Mouse (Mus musculus): ENCODE measurements around the gene Ccdc142.

Ccdc142 gene

DNA sequence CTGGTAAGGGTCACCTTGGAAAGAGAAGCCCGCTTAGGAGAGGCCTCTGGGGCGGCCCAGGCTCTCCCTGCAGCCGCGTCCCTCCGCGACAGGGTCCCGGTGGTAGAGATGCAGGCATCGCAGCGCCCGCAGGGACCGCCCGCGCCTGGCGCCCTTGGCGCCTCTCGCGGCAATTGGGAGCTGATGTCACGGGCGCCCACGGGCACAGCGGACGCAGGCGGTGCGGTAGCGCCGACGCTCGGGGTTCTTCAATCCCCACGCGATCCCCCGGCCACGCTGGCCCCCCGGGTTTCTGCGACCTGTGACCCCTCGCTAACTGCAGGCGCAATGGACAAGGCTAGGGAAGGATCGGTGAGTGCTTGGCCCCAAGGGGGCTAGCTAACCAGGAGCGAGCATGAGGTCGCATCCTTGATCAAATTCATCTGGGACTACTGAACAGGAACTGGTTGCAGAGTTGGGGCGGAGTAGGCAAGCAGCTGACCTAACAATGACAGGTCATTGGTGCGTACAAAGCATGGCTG is 40.9 kb downstream of the Ccdc142 start:
- no peak for DNase-seq

DNA sequence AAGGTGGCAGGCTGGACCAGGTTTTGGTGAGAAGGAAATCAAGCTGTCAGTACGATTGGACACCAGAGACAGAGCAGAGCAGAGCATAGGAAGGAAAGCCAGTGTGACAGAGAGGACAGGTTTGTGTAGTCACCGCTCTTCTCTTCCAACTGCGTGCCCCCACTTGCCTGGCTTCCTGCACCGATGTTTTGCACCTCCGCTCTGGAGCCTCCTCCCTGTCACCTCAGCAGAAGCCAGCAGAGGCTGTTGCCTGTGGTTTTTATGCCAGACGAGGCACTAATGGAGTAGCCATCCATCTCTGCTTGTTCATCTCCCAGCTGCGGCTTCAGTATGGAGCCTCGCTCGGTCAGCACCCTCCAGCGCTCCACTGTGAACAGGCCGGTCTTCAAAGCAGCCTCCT is 41.5 kb downstream of the Ccdc142 start:
- DNase-seq, result no peak

DNA sequence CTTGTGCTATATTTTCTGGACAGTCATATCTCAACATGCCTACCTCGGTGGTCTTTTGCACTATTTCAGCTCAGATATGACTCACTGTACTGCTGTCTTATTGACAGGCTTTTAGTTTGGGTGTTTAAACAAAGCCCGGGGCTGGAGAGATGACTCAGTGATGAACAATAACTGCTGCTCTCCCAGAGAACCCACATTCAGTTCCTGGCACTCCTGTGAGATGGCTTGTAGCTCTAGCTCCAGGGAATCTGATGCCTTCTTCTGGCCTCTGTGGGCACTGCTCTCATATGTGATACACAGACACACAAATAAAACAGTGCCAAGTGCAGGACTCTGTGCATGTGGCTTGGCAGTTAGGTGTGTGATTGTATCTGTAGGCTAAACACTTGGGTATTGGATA is 43.8 kb downstream of the Ccdc142 start:
- no peak for DNase-seq

DNA sequence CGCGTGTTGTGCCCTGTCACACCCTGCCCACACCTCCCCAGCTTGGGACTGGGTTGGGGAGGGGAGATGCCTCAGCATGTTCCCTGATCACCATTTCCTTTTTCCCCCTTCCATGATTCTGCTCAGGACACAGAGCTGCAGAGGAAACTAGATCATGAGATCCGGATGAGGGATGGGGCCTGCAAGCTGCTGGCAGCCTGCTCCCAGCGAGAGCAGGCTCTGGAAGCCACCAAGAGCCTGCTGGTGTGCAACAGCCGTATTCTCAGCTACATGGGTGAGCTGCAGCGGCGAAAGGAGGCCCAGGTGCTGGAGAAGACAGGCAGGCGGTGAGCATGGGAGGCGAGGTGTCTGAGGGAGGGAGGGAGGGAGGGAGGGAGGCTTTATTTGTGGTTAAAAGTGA is 44.4 kb downstream of the Ccdc142 start:
- no peak for DNase-seq

DNA sequence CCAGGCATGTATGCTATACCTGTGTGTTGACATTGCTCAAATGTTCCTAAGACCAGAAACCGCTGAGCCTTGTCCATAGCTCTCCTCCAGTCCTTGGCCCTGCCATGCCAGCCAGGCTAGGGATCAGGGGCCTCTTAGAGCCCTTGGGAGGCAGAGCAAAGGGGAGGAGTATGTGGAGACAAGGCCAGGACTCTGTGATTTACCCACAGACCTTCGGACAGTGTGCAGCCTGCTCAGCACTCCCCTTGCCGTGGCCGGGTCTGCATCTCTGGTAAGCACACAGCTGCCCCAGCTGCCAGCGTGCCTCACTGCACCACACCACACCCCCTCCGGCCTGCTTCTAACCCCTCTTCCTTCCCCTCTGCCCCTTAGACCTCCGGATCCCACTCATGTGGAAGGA is 45.9 kb downstream of the Ccdc142 start:
- DNase-seq, result no peak

DNA sequence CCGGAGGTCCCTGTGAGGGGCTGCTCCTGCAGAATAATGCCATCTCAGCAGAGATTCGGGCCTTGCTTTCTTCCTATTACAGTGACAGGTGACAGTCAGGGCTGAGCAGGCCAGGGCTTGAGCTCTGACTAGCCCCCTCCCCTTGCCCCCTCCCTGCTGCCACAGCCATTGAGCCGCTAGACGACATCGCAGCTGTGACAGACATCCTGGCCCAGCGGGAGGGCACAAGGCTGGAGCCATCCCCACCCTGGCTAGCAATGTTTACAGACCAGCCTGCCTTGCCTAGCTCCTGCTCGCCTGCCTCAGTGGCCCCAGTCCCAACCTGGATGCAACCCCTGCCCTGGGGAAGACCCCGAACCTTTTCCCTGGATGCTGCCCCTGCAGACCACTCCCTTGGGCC is 50.3 kb downstream of the Ccdc142 start:
- DNase-seq, result no peak

DNA sequence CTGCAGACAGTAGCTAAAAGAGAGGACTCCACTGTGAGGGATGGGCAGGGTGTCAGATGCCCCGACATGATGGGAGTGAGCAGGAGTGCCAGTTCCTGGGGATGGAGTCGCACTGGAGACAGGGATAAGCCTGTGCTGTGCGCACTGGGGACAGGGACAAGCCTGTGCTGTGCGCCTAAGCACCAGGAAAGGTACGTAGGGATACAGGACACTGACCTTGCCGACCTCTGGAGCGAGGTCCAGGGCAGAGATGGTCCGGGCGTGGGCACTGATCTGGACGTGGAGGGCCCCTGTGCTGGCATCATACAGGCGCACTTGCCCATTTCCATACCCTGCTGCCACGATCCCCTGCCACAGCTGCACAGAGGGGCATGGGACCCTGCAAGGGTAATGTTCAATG is 51.6 kb downstream of the Ccdc142 start:
- DNase-seq, result no peak

DNA sequence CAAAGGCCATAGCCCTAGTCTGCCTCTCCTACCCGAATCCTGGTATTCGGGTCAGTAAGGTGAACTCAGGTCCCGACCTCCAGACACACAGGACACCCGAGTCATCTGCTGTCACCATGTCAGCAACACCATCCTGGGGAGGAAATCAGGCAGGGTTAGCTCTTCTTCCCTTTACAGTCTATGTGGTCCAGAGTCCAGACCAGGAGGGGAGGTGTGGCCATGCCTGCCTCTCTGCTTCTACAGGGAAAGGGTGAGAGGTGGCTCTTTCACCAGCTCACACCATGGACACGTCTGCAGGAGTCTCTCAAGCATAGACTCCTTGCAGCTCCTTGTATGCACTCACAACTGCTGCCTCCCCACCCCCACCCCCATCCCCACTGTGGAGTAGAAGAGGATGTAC is 52.1 kb downstream of the Ccdc142 start:
- DNase-seq, result no peak

DNA sequence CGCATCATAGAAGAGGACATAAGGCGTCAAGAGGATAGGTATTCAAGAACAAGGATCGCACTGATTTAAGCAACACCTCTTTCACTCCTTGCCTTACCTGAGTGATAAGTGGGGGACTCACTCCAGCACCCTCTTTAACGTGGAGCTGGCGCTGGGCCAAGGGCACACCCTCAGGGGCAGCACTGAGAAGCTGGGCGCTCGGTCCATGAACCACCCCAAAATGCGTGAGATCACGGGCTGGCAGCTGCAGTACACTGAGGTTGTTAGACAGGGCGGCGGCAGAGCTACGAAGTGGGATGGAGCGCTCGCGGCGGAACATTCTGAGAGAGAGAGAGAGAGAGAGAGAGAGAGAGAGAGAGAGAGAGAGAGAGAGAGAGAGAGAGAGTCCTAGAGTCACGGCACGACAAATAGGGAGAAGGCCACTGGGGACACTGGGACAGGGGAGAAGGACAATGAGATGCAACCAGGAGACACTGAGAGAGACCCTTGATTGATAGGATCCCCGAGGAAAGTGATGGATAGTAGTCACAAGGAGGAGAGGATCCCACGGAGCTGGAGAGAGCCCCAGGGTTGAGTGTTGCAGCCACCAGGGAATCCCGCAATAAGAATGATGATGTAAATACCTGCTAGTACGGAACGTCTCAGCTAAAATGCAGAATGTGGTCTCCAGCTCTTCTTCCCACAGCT is 54.3 kb downstream of the Ccdc142 start:
- no peak for DNase-seq

DNA sequence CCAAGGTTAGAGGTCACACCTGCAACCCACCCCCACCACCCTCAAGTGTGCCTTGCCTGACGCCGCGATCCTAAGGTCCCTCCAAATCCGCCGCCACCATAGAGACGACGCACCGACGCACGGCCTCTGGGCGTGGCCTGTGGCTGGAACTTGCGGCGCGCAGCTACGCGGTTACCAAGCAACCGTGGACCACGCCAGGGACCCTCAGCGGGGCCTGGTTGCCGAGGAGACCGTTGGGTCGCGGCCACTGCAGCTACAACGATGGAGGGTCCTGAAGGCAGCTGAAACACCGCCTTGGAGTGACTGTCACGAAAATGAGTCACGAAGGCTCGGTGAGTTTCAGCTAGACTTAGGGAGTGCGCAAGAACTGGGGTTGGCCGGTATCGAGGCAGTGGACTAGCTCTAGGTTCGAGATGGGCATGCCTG is 54.9 kb downstream of the Ccdc142 start, which contains the start of the genes Wdr54 and 1700003E16Rik:
Gene Wdr54, minus strand, starts transcription at position 139 of the 426 bp plus-strand sequence.
Gene 1700003E16Rik, plus strand, starts transcription at position 146 of the 426 bp plus-strand sequence.
- DNase-seq, result no peak
